33 mouse cellular contexts compared by ENCODE assay signal in genomic region chr7:104857683-104858082, GRCm38 (mm10). TPM values are rescaled to one million over a fixed set of nuclear protein-coding genes. Genes with fewer than 3 reads are reported as not detected.
"Had no signal": no experiment of that assay in that cellular context is flagged by ENCODE, and none has a peak within 500 bp of the region (broad histone marks: within the 10 kb centered on the region; RNA-seq: fewer than 3 reads in every experiment).

No protein-coding gene starts in this region.

- H3K36me3 ChIP-seq: heart, embryonic 13.5 days; heart, embryonic 15.5 days; intestine, embryonic 15.5 days; limb, embryonic 10.5 days; limb, embryonic 12.5 days; liver, embryonic 13.5 days; liver, embryonic 15.5 days had no signal

- H3K9me3 ChIP-seq: heart, embryonic 13.5 days; heart, embryonic 15.5 days; intestine, embryonic 15.5 days; limb, embryonic 10.5 days; limb, embryonic 12.5 days; liver, embryonic 13.5 days; liver, embryonic 15.5 days had no signal

- H3K4me3 ChIP-seq: heart, adult 2 months; heart, embryonic 13.5 days; heart, embryonic 15.5 days; intestine, embryonic 15.5 days; left cerebral cortex, adult 2 months; limb, embryonic 10.5 days; limb, embryonic 12.5 days; liver, embryonic 13.5 days; liver, embryonic 15.5 days had no signal

- DNase-seq: gastrocnemius, postnatal 14 days; gastrocnemius, postnatal 36 days; heart, adult 2 months; heart, postnatal 14 days; heart, postnatal 36 days; kidney, adult 18-20 months; kidney, adult 8-10 months; kidney, postnatal 14 days; kidney, postnatal 36 days; layer of hippocampus, adult 9-11 months; layer of hippocampus, postnatal 36 days; liver; liver, embryonic 13.5 days had no signal

- H3K27me3 ChIP-seq: heart, embryonic 13.5 days; heart, embryonic 15.5 days; intestine, embryonic 15.5 days; limb, embryonic 12.5 days; liver, embryonic 13.5 days; liver, embryonic 15.5 days had no signal

- H3K4me1 ChIP-seq: heart, embryonic 13.5 days; heart, embryonic 15.5 days; intestine, embryonic 15.5 days; limb, embryonic 10.5 days; limb, embryonic 12.5 days; liver, embryonic 13.5 days; liver, embryonic 15.5 days had no signal

- H3K9ac ChIP-seq: heart, embryonic 13.5 days; heart, embryonic 15.5 days; hindbrain, embryonic 14.5 days; intestine, embryonic 15.5 days; limb, embryonic 12.5 days; liver, embryonic 13.5 days; liver, embryonic 15.5 days had no signal

- H3K27ac ChIP-seq: heart, adult 2 months; heart, embryonic 13.5 days; heart, embryonic 15.5 days; hindbrain, embryonic 14.5 days; intestine, embryonic 15.5 days; left cerebral cortex, adult 2 months; limb, embryonic 10.5 days; limb, embryonic 12.5 days; liver, embryonic 13.5 days; liver, embryonic 15.5 days had no signal

- ATAC-seq: hindbrain, embryonic 16.5 days; inflammation-experienced regulatory T-cells, adult 6 months; intestine, embryonic 15.5 days; intestine, postnatal 0 days had no signal

- H3K4me2 ChIP-seq: heart, embryonic 11.5 days; heart, embryonic 13.5 days; heart, embryonic 15.5 days; hindbrain, embryonic 14.5 days; intestine, embryonic 15.5 days; limb, embryonic 12.5 days; liver, embryonic 11.5 days; liver, embryonic 13.5 days; liver, embryonic 15.5 days had no signal

RNA-seq across cellular contexts. Expression of gene Usp17la, which starts 0.9 kb away (rescaled TPM):
- polyA plus RNA-seq: gonadal fat pad, adult 2 months; heart, adult 2 months; heart, embryonic 11.5 days; heart, embryonic 13.5 days; heart, embryonic 15.5 days; heart, postnatal 0 days; hindbrain, embryonic 11.5 days; hindbrain, embryonic 14.5 days; hindbrain, embryonic 16.5 days; inflammation-experienced regulatory T-cells, adult 6 months; intestine, embryonic 15.5 days; intestine, postnatal 0 days; kidney, embryonic 14.5 days; kidney, embryonic 16.5 days; large intestine, adult 2 months; limb, embryonic 10.5 days; limb, embryonic 12.5 days; limb, embryonic 14.5 days; liver, embryonic 11.5 days; liver, embryonic 13.5 days; liver, embryonic 15.5 days had no signal

RNA-seq across cellular contexts. Expression of gene Usp17lb, which starts 15.3 kb away (rescaled TPM):
- polyA plus RNA-seq: heart, adult 2 months; heart, embryonic 11.5 days; heart, embryonic 13.5 days; heart, embryonic 15.5 days; heart, postnatal 0 days; hindbrain, embryonic 11.5 days; hindbrain, embryonic 14.5 days; hindbrain, embryonic 16.5 days; inflammation-experienced regulatory T-cells, adult 6 months; intestine, embryonic 15.5 days; intestine, postnatal 0 days; kidney, embryonic 14.5 days; kidney, embryonic 16.5 days; large intestine, adult 2 months; limb, embryonic 10.5 days; limb, embryonic 12.5 days; limb, embryonic 14.5 days; liver, embryonic 11.5 days; liver, embryonic 13.5 days; liver, embryonic 15.5 days had no signal

RNA-seq across cellular contexts. Expression of gene Olfr665, which starts 20.1 kb away (rescaled TPM):
- polyA plus RNA-seq: gonadal fat pad, adult 2 months; heart, adult 2 months; heart, embryonic 11.5 days; heart, embryonic 13.5 days; heart, embryonic 15.5 days; heart, postnatal 0 days; hindbrain, embryonic 11.5 days; hindbrain, embryonic 14.5 days; hindbrain, embryonic 16.5 days; inflammation-experienced regulatory T-cells, adult 6 months; intestine, embryonic 15.5 days; intestine, postnatal 0 days; kidney, embryonic 14.5 days; kidney, embryonic 16.5 days; large intestine, adult 2 months; limb, embryonic 10.5 days; limb, embryonic 12.5 days; limb, embryonic 14.5 days; liver, embryonic 11.5 days; liver, embryonic 13.5 days; liver, embryonic 15.5 days had no signal

RNA-seq across cellular contexts. Expression of gene Olfr666, which starts 38.1 kb away (rescaled TPM):
- polyA plus RNA-seq: gonadal fat pad, adult 2 months; heart, adult 2 months; heart, embryonic 11.5 days; heart, embryonic 13.5 days; heart, embryonic 15.5 days; heart, postnatal 0 days; hindbrain, embryonic 11.5 days; hindbrain, embryonic 14.5 days; hindbrain, embryonic 16.5 days; inflammation-experienced regulatory T-cells, adult 6 months; intestine, embryonic 15.5 days; intestine, postnatal 0 days; kidney, embryonic 14.5 days; kidney, embryonic 16.5 days; large intestine, adult 2 months; limb, embryonic 10.5 days; limb, embryonic 12.5 days; limb, embryonic 14.5 days; liver, embryonic 11.5 days; liver, embryonic 13.5 days; liver, embryonic 15.5 days had no signal
